In genomic region chrX:158544021-158544420, GRCm38 (mm10) we compare ENCODE assay signal across 17 mouse cellular contexts.
DNase-seq lines count a peak whose midpoint lies in the region.
"Had no signal": no experiment of that assay in that cellular context is flagged by ENCODE, and none has a peak within 500 bp of the region (broad histone marks: within the 10 kb centered on the region; RNA-seq: fewer than 3 reads in every experiment).

No protein-coding gene starts in this region.

- intact Hi-C loops in left cerebral cortex, postnatal 36 days (cut with DNase I): no loop called here

- DNase-seq in left cerebral cortex, adult 18-20 months (ENCODE audit: low spot score in 2 of 2): peak; percentile 16 to 34
- no peak for DNase-seq in left cerebral cortex, adult 11 months (ENCODE audit: low spot score)
- peak; percentile 79 for DNase-seq in brain, adult 2 months (ENCODE audit: low read depth, low spot score)
- peak; percentile 48 to 60 for DNase-seq in layer of hippocampus, adult 8-10 months (ENCODE audit: low spot score in 2 of 2)
- DNase-seq in left cerebral cortex, postnatal 36 days (ENCODE audit: low spot score in 2 of 2): peak; percentile 4 to 20
- DNase-seq in cerebellum, adult 11-12 months: no peak
- DNase-seq in kidney, postnatal 4 days: no peak
- DNase-seq: adrenal gland, adult 8-10 months; B cell, adult 2 months; cerebellum, adult 8-10 months; gastrocnemius, adult 2 months; kidney, adult 11 months; liver, embryonic 13.5 days; lung, adult 2 months; lung, postnatal 14 days; thymus, adult 18-20 months; thymus, postnatal 4 days had no signal

Comparison
In these comparisons a context has a peak if more than half of its experiments do, and no peak if none do; other contexts are left out.
1. DNase-seq: peak in left cerebral cortex, adult 18-20 months (2 of 2), brain, adult 2 months (single experiment), layer of hippocampus, adult 8-10 months (2 of 2) and left cerebral cortex, postnatal 36 days (2 of 2); none in left cerebral cortex, adult 11 months (single experiment), cerebellum, adult 11-12 months (single experiment) and kidney, postnatal 4 days (0 of 2).